Mouse (Mus musculus) ES-CJ7 (cell line): ENCODE measurements around the gene Bloc1s4.

Experiments used
- DNase-seq: peaks from one replicate; pipeline ENCODE4 v3.0.0; 2011; ENCODE audit warnings: low read depth, low spot score

Bloc1s4 gene

DNA sequence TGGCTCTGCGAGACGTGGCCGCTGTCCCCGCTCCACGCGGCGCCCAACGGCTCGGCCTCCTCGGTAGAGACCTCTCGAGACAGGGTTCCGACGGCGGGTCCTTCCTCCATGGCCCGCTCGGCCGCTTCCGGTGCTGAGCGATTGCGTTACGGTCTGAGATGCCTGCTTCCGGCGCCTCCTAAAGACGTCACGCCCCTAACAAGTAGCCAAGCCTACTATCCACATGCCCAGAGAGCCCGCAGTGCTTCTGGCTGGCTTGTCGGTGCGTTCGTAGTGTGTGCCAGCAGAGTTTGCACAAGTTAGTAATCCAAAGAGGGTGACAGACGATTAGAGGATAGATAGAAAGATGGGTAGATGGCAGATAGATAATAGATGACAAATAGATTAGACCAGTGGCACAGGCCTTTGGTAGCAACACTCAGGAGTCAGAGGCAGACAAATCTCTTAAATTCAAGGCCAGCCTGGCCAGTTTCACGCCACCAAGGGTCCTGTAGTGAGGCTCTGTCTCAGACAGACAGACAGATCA lies at the start of gene Bloc1s4:
Bloc1s4 (minus strand) TSS at position 115 of the 526 bp plus-strand sequence.
- peak; percentile 92 for DNase-seq

DNA sequence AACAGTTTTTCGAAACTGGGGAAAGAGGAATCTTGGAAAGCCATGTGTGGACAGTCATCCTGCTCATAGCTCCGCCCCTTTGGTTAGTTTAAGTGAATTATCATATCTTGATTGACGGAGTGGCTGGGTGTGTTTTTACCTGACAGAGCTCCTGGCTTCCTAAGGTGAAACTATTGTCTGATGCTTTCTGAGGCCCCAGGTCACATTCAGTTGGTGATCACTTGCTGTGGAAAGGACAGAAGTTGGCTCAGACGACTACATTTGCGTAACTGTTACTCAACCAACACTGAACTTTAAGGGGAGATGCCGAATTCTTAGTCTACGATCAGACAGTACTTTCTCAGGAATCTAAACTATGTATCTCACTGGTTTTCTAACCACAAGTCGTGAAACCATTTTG lies 48.8 kb upstream of the Bloc1s4 start:
- peak; percentile 73 for DNase-seq

DNA sequence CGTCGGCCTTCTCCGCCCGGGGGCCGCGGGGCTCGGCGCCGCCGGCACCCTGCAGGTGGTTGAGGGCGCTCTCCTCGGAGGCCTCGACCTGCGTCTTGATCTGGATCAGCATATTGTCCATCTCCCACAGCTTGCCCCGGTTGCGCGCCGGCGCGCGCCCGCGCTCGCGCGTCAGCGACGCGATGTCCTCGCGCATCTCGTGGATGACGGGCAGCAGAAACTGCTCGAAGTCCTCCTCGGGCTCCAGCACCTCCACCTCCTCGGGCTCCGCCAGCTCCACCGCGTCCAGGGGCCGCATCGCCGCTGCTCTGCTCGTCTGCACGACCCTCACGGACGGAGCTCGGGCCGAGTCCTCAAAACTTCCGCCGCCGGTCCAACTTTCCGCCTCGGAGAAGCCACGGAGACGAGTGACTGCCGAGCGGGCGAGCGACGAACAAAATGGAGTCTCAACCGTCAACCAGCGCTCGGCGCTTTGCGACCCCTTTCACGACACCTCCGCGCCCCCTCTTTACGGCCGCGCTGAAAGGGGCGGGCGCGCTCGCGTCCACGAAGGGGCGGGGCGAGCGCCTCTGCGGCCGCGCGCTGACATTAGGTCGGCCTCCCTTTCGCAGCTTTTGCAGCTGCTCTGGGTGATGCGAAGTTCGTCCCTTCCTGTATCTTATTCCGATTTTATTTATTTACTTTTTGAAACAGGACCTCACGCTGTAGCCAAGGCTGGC lies 48.0 kb upstream of the Bloc1s4 start, which contains the start of gene Mrfap1:
Mrfap1 (minus strand) TSS at position 477 of the 719 bp plus-strand sequence.
- peak; percentile 97 for DNase-seq

DNA sequence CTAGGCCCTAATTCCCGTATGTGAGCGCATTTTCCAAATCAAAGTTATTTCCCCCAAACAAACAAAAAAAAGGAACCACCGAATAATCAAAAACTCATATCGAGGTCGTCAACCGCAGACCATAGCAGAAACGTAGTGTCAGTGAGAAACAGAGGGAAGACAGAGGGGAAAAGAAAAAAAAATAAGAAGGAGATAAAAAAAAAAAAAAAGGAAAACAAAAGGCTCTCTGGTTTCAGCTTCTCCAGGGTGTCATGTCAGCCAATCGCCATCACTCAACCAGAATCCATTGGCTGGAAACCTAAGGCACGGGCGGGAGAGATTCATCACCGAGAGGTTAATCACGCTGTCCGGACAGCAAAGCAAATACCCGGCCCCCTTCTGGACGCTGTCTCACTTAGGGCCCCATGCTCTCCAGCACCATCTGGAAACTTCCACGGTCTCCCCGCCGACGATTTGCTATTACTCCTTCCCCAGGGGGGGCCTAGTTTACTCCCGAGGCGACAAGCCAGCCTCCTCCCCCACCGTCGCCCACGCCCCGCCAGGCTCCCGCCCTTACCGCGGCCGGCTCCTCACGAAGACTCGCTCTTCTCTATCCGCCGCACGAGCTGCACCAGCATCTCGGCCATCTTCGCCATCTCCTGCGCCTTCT lies 47.3 kb upstream of the Bloc1s4 start:
- DNase-seq = peak; percentile 52

DNA sequence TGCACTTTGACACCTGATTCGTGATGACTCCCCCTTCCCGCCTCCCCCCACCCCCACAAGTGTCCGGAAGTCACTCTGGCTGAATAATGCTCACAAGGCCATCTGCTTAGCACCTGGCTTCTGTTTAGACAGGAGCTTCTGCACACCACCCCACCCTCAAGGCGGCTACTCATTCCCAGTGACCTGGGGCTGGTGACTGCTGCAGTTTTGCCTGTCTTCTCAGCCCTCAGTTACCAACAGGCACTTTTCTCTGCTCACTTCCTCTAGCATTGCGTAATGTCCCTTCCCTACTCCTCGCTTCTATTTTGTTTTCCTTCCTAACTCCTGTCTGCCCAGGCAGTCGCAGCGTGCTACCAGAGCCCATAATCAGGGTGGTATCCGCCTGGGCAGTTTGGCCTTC lies 43.4 kb upstream of the Bloc1s4 start:
- no peak for DNase-seq

DNA sequence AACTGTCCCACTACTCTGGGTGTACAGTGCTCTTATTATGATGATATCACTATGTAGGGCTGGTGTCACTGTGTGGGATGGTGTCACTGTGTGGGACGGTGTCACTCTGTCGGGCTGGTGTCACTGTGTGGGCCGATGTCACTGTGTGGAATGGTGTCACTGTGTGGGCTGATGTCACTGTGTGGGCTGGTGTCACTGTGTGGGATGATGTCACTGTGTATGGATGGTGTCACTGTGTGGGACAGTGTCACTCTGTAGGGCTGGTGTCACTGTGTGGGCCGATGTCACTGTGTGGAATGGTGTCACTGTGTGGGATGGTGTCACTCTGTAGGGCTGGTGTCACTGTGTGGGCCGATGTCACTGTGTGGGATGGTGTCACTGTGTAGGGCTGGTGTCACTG lies 37.6 kb upstream of the Bloc1s4 start:
- no peak for DNase-seq

DNA sequence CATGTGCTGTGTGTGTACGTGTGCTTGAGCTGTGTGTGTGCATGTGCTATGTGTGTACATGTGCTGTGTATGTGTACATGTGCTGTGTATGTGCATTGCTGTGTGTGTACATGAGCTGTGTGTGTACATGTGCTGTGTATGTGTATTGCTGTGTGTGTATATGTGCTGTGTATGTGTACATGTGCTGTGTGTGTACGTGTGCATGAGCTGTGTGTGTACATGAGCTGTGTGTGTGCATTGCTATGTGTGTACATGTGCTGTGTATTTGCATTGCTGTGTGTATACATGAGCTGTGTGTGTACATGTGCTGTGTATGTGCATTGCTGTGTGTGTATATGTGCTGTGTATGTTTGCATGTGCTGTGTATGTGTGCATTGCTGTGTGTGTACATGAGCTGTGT lies 31.1 kb upstream of the Bloc1s4 start:
- DNase-seq = no peak

DNA sequence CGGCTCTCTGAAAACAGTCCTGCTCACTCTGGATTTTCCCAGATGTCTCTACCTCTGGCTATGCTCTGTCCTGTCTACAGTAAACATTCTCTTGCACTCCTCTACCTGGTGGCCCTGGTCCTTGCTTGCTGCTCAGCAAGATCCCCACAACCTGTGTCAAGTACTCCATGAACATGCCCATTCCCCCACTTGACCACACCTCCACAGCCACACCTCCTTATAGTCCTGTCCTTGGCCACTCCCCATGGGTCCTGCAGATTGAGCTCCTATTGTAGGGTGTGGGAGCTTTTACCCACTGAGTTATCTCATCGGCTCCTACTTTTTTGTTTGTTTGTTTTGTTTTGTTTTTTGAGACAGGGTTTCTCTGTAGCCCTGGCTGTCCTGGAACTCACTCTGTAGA lies 30.5 kb upstream of the Bloc1s4 start:
- DNase-seq = peak; percentile 31

DNA sequence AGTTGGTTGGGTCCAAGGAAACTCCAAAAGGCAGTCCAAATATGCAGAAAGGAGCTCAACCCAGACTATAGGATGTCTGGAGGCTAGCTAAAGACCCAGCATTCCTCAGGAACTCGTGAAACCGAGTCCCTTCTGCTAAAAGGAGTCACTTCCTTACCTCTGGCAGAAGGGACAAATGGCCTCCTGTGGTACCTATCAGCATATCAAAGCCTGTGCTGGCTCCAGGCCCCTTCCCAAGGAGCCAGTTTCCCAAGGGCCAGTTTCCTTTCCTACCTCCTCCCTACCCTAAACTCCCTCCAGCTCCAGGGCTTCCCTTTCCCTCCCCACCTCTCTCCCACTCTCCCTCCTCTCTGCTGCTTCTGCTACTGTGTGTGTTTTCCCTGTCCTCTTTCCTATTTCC lies 28.7 kb upstream of the Bloc1s4 start:
- peak; percentile 65 for DNase-seq

DNA sequence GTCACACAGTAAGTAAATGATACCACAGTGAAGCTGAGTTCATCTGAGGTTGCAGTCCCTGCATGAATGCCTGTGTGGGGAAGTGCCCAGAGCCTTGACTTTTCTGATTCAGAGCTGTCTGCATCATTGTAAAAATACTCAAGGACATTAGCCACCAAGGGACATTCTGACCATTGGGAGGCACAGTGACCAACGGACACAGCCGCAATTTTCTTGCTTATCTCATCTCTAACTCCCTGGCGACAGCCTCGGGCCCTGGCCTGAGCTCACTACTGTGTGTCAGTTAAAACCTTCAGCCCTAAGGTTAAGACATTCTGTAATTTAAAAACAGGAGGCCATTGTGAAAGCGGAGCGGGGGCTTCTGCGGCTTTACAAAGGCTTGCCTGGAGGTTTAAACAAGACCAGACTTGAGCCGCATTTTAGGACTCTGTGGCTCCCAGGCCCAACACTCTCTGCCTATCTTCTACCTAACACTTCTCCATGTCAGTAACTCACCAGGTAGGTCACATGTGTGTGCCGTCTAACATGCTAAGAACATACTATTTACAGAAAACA lies 27.6 kb upstream of the Bloc1s4 start:
- DNase-seq = no peak

DNA sequence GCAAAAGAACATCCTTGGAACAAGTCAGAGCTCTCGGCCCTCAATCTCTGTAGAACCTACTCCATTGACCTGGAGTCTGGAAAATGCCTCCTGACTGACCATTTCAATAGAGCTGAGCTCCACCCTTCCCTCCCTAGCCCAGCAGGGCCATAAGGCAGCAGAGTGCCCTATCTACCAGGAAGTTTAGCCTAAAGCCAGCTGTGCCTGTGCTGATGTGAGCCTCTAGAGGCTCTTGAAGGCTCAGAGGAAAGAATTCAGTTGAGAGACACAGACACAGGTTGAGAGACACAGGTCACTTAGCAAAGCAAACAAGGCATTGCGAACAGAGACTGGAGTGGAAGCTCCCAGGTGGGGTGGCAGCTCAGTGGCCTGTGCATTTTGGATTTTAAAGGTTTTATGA lies 26.9 kb upstream of the Bloc1s4 start:
- peak; percentile 23 for DNase-seq

DNA sequence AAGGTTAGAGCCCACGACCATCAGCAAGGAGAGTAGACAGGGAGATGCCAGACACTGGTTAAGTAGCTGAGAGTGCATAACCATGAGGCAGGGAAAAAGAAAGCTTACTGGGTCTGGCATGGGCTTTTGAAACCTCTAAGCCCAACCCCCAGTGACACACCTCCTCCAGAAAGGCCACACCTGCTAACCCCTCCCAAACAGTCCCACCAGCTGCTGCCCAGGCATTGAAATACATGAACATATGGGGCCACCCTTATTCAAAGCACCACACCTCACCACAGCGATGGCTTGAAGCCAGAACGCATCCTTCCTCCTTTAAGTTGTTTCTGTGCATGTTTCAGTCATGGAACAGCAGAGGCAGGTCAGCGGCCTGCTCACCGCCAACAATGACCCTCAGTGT lies 24.1 kb upstream of the Bloc1s4 start:
- peak; percentile 56 for DNase-seq

DNA sequence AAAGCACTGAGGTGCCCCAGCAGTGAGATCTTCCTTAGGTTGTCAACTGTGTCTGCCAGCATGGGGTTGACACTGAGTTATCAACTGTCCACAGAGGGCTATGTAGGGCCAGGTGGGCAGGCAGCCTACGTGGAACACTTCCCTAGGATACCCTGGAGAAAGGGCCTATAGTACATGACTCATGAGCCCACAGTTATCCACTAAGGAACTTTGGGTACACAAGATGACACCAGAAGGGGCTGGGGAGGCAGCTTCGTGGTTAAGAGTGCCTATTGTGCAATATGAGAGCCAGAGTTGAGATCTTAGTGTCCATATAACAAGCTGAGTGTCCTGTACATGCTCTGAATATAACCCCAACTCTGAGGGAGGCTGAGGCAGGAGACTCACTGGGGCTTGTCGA lies 21.2 kb upstream of the Bloc1s4 start:
- no peak for DNase-seq

DNA sequence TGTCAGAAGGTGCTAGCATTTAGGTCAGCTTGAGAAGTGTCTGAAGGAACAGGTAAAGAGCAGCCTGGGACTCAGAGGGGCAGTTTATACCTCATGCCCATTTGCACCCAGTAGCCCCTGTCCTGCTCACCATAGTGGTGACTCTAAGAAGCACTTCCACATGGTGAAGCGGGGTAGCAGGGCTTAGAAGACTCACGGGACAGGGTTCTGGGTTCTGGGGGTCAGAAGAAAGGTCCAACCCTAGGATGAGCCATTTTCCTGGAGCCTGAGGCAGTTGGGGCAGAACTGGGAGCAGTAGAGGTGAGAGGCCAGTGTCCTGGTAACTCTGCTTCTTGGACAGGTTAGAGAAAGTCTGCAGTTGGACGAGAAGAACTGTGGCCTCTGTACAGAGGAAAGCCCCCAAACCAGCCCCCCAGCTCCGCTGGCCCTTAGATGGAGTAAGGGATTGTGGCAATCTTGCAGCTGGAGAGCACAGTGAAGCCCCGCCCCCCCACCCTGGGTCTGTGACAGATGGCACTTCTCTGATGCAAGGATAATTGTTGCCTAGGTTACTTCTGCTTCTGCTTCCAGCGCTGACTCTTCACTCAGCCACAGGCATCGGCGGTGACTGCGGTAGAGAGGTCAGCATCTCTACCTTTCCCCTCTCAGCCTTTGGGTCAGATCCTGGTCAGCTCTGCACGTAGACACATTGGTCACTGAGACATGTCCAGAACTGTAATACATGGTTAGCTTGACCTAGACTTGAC lies 18.7 kb upstream of the Bloc1s4 start:
- DNase-seq = no peak

DNA sequence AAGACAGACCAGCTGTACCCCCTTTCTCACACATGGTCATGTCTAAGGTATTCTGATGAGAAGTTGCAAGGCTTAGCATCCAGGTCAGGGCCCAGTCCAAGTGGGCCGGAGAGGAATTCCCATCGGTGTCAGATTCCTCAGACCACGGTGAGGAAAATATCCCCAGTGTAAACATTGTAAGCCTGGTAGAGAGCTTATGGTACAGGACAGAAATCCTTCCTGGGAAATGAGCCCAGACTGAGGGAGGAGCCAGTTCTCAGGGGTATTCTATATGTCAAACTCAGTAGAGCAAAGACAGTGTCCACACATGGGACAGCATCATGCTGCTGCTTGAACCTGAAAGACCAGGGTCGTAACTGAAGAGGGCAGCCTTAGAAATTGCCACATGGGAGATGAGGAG lies 11.4 kb upstream of the Bloc1s4 start:
- DNase-seq = no peak

DNA sequence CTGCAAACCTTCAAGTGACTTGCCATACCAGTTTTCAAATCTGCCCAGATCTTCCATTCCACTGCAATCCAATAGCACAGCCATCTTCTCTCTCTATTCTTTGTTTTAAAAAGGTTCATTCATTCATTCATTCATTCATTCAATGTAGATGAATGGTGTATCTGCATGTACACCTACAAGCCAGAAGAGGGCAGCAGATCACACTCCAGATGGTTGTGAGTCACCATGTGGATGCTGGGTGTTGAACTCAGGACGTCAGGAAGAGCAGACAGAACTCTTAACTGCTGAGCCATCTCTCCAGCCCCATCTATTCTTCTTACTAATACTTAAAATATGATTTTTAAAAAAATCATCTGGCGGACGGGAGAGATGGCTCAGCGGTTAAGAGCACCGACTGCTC lies 8.6 kb upstream of the Bloc1s4 start:
- DNase-seq = peak; percentile 82

DNA sequence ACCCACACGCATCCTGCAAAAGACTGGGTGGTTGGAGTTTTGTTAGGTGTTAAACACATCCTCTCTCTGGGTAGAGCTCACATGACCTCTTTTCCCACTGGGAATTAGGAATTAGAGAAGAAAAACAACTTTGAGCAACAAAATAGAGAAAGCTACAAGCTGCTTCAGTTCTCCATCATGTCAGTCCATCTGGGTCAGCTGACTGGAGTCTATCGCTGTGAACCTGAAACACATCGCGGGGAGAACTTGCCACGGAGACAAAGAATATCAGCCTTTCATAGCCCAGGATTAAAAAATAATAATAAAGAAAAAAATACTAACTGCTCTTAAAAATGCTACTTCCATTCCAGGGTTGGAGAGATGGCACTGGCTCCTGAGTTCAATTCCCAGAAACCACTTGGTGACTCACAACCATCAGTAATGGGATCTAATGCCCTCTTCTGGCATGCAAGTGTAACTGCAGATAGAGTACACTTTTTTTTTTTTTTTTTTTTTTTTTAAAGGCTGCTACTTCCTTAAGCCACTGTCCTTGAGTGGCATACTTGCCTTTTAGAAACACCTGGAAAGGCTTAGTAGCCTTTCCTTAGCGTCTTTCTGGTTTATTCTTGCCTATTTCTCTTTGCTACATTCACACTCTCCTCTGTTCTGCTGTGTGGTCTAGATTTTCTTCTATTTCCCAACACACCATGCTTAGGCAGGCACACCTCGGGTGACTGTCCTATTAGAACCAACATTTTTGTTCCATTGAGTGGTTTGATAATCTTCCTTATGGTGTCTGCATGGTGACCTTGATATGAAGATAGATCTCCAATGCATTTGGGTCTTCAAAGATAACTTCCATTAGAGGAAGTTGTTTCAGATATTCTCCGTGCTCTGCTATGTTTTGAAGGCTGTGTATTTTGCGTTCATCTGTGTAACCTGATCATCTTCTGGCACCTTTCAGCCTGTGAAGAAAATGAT lies 1.9 kb upstream of the Bloc1s4 start:
- peak; percentile 73 for DNase-seq

DNA sequence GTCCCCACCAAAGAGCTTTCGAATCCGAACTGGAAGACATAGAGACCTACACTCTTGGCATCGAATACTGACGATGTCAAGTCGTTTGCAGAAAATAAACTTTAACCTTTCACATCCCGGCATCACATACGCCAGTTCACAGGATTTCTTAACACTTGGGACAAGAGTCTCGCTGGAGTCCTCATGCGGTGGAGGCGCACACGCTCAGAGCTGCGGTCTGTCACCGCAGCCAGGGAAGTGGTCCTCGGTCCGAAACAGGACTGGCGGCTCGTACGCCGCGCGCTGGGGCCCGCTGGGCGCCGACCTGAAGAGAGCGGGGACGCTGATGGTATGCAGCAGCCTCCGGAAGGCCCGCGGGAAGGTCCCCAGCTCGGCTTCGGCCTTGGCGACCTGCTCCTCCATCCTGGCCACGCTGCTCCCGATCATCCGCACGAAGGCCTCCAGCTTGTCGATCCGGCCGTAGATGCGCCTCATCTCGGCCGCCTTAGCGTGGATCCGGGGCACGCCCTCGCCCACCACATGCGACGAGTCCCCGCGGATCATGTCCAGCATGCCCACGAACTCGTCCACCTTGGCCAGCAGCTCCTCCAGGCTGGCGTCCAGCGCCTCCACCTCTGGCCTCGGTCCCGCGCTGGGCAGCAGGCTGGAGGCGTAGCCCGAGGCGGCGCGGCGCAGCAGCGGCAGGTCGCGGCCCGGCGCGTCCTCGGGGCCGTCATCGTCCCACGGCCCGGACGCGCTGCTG lies 485 bp downstream of the Bloc1s4 start:
- no peak for DNase-seq

DNA sequence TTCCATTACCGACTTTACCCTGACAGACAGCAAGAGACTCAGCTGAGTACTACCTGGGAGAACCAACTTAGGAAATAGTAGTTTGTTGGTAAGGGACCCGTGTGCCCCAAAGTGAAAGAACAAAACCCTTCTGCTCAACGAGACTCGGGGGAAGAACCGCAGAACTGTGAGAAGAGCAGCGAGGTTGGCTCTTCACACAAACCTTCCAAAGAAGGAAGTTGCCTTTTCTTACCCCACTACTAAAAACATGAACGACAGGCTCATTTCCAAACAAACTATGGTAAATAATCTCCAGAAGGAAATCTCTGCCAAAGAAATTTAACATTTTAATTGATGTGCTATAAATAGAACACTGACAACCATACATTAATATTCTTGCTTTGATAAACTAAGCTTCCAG lies 1.4 kb downstream of the Bloc1s4 start:
- no peak for DNase-seq
